Comparison of ENCODE assay signal across 22 mouse cellular contexts in the genomic region with DNA sequence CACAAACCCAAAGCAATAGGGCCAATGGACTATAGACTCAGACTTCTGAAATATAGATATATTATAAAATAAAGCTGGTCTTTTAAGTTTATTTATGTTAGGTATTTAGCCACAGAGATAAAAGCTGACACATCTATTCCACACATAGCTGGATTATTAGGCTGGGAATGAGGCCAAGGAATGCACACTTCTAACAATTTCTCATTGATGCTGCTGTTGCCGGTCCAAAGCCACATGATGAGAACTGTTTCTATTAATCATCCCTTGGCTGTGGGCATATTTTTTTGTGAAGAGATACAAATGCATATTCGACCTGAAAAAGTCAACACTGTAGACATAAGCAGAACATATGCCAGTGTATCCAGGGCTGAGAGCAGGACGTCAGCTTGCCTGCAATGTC.
DNase-seq lines count a peak whose midpoint lies in the region; ATAC-seq and TF ChIP-seq lines count a peak whose summit lies in the region.
"Had no signal": no experiment of that assay in that cellular context is flagged by ENCODE, and none has a peak within 500 bp of the region (broad histone marks: within the 10 kb centered on the region; RNA-seq: fewer than 3 reads in every experiment).

No protein-coding gene starts in this region.

- H3K4me2 ChIP-seq in kidney, postnatal 0 days (ENCODE audit: low read length): no peak overlapping the region
- H3K4me2 ChIP-seq in kidney, embryonic 16.5 days (replicated peaks; ENCODE audit: low read depth, low read length): no peak overlapping the region
- H3K4me2 ChIP-seq in hindbrain, postnatal 0 days (ENCODE audit: low read depth, low read length): no peak overlapping the region
- H3K4me2 ChIP-seq: embryonic facial prominence, embryonic 15.5 days; forebrain, embryonic 13.5 days; heart, embryonic 15.5 days; hindbrain, embryonic 13.5 days had no signal

- ATAC-seq in kidney, postnatal 0 days (replicated peaks; ENCODE audit: low FRiP score, low read depth): no peak
- ATAC-seq in kidney, embryonic 16.5 days (ENCODE audit: low FRiP score, low TSS enrichment): no peak
- no peak for ATAC-seq in hindbrain, postnatal 0 days
- ATAC-seq: forebrain, embryonic 13.5 days; intestine, postnatal 0 days had no signal

- no peaks in the 10 kb centered on the region for H3K27me3 ChIP-seq in cerebellum, adult 2 months (ENCODE audit: control insufficient read depth, insufficient read depth, low read length)
- no peaks in the 10 kb centered on the region for H3K27me3 ChIP-seq in kidney, postnatal 0 days (ENCODE audit: insufficient read depth, low read length)
- H3K27me3 ChIP-seq in kidney, embryonic 16.5 days (ENCODE audit: insufficient read depth, low read length): no peaks in the 10 kb centered on the region
- no peaks in the 10 kb centered on the region for H3K27me3 ChIP-seq in testis, adult 2 months (ENCODE audit: control insufficient read depth, insufficient read depth, low read length)
- H3K27me3 ChIP-seq in hindbrain, postnatal 0 days (ENCODE audit: insufficient read depth, low read length): no peaks in the 10 kb centered on the region
- H3K27me3 ChIP-seq: CH12.LX; embryonic facial prominence, embryonic 15.5 days; forebrain, embryonic 13.5 days; heart, embryonic 15.5 days; hindbrain, embryonic 13.5 days had no signal

- no peaks in the 10 kb centered on the region for H3K9me3 ChIP-seq in kidney, postnatal 0 days (replicated peaks; ENCODE audit: low read length)
- H3K9me3 ChIP-seq in kidney, embryonic 16.5 days (ENCODE audit: low read length): no peaks in the 10 kb centered on the region
- no peaks in the 10 kb centered on the region for H3K9me3 ChIP-seq in hindbrain, postnatal 0 days (ENCODE audit: low read length)
- H3K9me3 ChIP-seq: embryonic facial prominence, embryonic 15.5 days; forebrain, embryonic 13.5 days; heart, embryonic 15.5 days; hindbrain, embryonic 13.5 days had no signal

- no peak for TF ChIP-seq POLR2A in cerebellum, adult 2 months (IDR thresholded peaks at IDR 0.05; ENCODE audit: borderline replicate concordance, insufficient read depth, low read length)
- no peak for TF ChIP-seq POLR2A in testis, adult 2 months (IDR thresholded peaks at IDR 0.05; ENCODE audit: control insufficient read depth, low read depth, low read length)

- 12% methylated on average over 3 of the region's 3 CpGs for WGBS in cerebellum, adult 2 months
- 55% methylated on average over 3 of the region's 3 CpGs for WGBS in kidney, postnatal 0 days
- 62% methylated on average over 3 of the region's 3 CpGs for WGBS in kidney, embryonic 16.5 days
- WGBS in hindbrain, postnatal 0 days: 44% methylated on average over 3 of the region's 3 CpGs

- peak in 1 of 2 experiments; percentile 41 for DNase-seq in cerebellum, adult 2 months
- DNase-seq in cerebellum, adult 9-11 months: no peak
- DNase-seq in kidney, postnatal 0 days (ENCODE audit: low spot score): peak; percentile 30
- no peak for DNase-seq in testis, postnatal 14 days (ENCODE audit: low spot score)
- peak; percentile 11 for DNase-seq in fibroblast of lung, adult 2 months (ENCODE audit: low read depth)
- no peak for DNase-seq in hindbrain, postnatal 0 days (ENCODE audit: low spot score)
- DNase-seq: adrenal gland, adult 8-10 months; adrenal gland, postnatal 36 days; cerebellum, adult 11 months; cerebellum, adult 9-10 months; cerebellum, postnatal 36 days; gastrocnemius, postnatal 36 days; heart, postnatal 14 days had no signal

- H3K4me3 ChIP-seq in cerebellum, adult 2 months (replicated peaks; ENCODE audit: insufficient read depth, low read depth, low read length): no peak overlapping the region
- no peak overlapping the region for H3K4me3 ChIP-seq in kidney, postnatal 0 days (replicated peaks; ENCODE audit: low read depth, low read length)
- H3K4me3 ChIP-seq in kidney, embryonic 16.5 days (ENCODE audit: low read length): no peak overlapping the region
- H3K4me3 ChIP-seq in testis, adult 2 months (ENCODE audit: control insufficient read depth, low read depth, low read length): peak overlapping the region; percentile 16; the same call in 1 of the 2 replicates
- no peak overlapping the region for H3K4me3 ChIP-seq in hindbrain, postnatal 0 days (ENCODE audit: low read length)
- H3K4me3 ChIP-seq: embryonic facial prominence, embryonic 15.5 days; erythroblast, embryonic 14.5 days; forebrain, embryonic 13.5 days; heart, embryonic 15.5 days; hindbrain, embryonic 13.5 days had no signal

- peaks cover 28% of the 10 kb centered on the region for H3K4me1 ChIP-seq in cerebellum, adult 2 months (ENCODE audit: control insufficient read depth, insufficient read depth, low read length)
- H3K4me1 ChIP-seq in kidney, postnatal 0 days (replicated peaks; ENCODE audit: insufficient read depth, low read length): 0 out of 2 replicates have a peak, but pooled peaks cover 2% of the 10 kb centered on the region
- peaks cover 4% of the 10 kb centered on the region; the same call in 1 of the 2 replicates for H3K4me1 ChIP-seq in kidney, embryonic 16.5 days (ENCODE audit: insufficient read depth, low read length)
- no peaks in the 10 kb centered on the region for H3K4me1 ChIP-seq in testis, adult 2 months (ENCODE audit: control insufficient read depth, insufficient read depth, low read length)
- H3K4me1 ChIP-seq in hindbrain, postnatal 0 days (ENCODE audit: insufficient read depth, low read length): no peaks in the 10 kb centered on the region
- H3K4me1 ChIP-seq: embryonic facial prominence, embryonic 15.5 days; forebrain, embryonic 13.5 days; hindbrain, embryonic 13.5 days had no signal

- H3K27ac ChIP-seq in cerebellum, adult 2 months (ENCODE audit: insufficient read depth, low read length): peak overlapping the region; percentile 71; the same call in 1 of the 2 replicates
- no peak overlapping the region for H3K27ac ChIP-seq in kidney, postnatal 0 days
- no peak overlapping the region for H3K27ac ChIP-seq in kidney, embryonic 16.5 days (ENCODE audit: low read length)
- no peak overlapping the region for H3K27ac ChIP-seq in testis, adult 2 months (ENCODE audit: control insufficient read depth, insufficient read depth, low read depth, low read length)
- H3K27ac ChIP-seq in hindbrain, postnatal 0 days: no peak overlapping the region
- H3K27ac ChIP-seq: embryonic facial prominence, embryonic 15.5 days; forebrain, embryonic 13.5 days; heart, embryonic 15.5 days; hindbrain, embryonic 13.5 days had no signal

- TF ChIP-seq CTCF in cerebellum, adult 2 months (IDR thresholded peaks at IDR 0.05; ENCODE audit: borderline replicate concordance, insufficient read depth, low read depth, low read length): no peak
- no peak for TF ChIP-seq CTCF in kidney, postnatal 0 days (IDR thresholded peaks at IDR 0.05; ENCODE audit: low read depth)
- TF ChIP-seq CTCF in testis, adult 2 months (IDR thresholded peaks at IDR 0.05; ENCODE audit: control insufficient read depth, insufficient read depth, insufficient replicate concordance, low read depth, low read length): no peak
- TF ChIP-seq CTCF in hindbrain, postnatal 0 days (IDR thresholded peaks at IDR 0.05; ENCODE audit: low read depth): no peak

- H3K9ac ChIP-seq in kidney, postnatal 0 days (ENCODE audit: low read depth, low read length): no peak overlapping the region
- no peak overlapping the region for H3K9ac ChIP-seq in kidney, embryonic 16.5 days (replicated peaks; ENCODE audit: low read length)
- H3K9ac ChIP-seq in hindbrain, postnatal 0 days (replicated peaks; ENCODE audit: low read length): no peak overlapping the region
- H3K9ac ChIP-seq: embryonic facial prominence, embryonic 15.5 days; forebrain, embryonic 13.5 days; heart, embryonic 15.5 days; hindbrain, embryonic 13.5 days had no signal

- peaks cover 30% of the 10 kb centered on the region for H3K36me3 ChIP-seq in kidney, postnatal 0 days (ENCODE audit: insufficient read depth, low read length)
- H3K36me3 ChIP-seq in kidney, embryonic 16.5 days (ENCODE audit: insufficient read depth, low read length): peaks cover 42% of the 10 kb centered on the region
- H3K36me3 ChIP-seq in testis, adult 2 months (ENCODE audit: control insufficient read depth, insufficient read depth, low read length): no peaks in the 10 kb centered on the region
- peaks cover 11% of the 10 kb centered on the region; the same call in 1 of the 2 replicates for H3K36me3 ChIP-seq in hindbrain, postnatal 0 days (ENCODE audit: insufficient read depth, low read length)

Comparison
In these comparisons a context has a peak if more than half of its experiments do, and no peak if none do; other contexts are left out.
1. DNase-seq: peak in kidney, postnatal 0 days (single experiment) and fibroblast of lung, adult 2 months (single experiment); none in cerebellum, adult 9-11 months (single experiment), testis, postnatal 14 days (single experiment) and hindbrain, postnatal 0 days (single experiment).